Mouse (Mus musculus): Measurements from ENCODE around the gene Pls3.
"Not testable (repeated sequence)": the region's sequence is repeated elsewhere in the genome, so short reads cannot be mapped to it uniquely, and the experiment has no call there.

Pls3 gene

GRCm38 (mm10) chrX:75777461-75777860, 97.5 kb downstream of the Pls3 start:
- in situ Hi-C loops (cut with MboI, MseI) = no loop called here

- in situ Hi-C loops (cut with MboI, MseI) = loop anchor here (5.0 kb wide), 1 partner anchor 93 kb away; no protein-coding TSS in a partner anchor
Observed at GRCm38 (mm10) chrX:75764794-75765328, 110.1 kb downstream of the Pls3 start.

DNA sequence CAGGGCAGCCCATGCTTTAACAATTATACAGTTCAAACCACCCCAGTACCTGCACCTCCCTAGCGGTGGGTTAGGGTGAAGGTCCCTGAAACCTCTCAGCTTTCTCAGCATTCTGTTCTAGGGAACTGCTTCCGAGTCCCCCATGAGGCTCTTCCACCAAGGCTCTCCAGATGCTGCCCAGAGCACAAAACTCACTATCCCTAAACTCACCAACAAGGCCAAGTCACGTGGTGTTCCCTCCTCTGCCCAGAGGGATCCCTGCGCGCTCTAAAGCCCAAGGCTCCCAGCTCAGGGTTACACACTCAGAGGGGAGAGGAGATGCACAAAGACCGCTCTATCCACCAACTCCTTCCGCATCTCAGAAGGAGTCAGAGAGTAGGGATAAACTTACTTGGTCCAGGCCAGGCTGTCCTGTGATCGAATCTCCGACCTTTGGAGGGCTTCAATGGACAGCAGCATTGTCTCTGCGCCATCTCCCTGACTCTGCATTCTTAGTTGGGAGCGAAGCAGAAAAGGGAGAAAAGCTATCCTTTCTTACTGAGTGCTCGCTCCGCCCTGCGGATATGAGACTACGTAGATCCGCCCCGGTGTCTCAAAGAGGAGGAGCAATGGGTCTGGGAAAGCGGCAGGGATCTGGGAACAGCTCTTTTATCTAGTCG, 110.7 kb downstream of the Pls3 start:
- in situ Hi-C loops (cut with MboI, MseI) = loop anchor here (5.0 kb wide), 1 partner anchor 92 kb away; no protein-coding TSS in a partner anchor

GRCm38 (mm10) chrX:75759461-75759860, 115.5 kb downstream of the Pls3 start:
- in situ Hi-C loops (cut with MboI, MseI) = not testable (repeated sequence)

DNA sequence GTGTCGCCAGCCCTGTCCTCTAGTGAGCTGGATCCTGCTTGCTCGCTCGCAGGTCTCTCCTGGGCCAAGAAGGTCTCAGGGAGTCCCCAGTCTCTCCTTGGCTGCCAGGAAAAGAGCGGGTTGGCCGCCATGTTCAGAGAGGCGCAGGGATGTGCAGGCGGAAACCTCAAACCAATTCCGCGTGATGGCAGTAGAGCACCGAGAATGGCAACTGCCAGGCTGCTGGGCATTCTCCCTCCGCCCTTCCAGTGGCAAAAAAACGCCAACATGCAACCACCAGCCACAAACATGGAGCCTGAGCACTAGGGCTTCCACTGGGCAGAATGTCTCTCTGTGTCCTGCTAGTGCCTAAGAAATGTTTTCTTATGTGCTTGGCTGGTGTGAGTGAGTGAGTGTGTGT, 115.9 kb downstream of the Pls3 start:
- in situ Hi-C loops (cut with MboI, MseI) = not testable (repeated sequence)

GRCm38 (mm10) chrX:75757966-75758365, 117.0 kb downstream of the Pls3 start:
- in situ Hi-C loops (cut with MboI, MseI) = not testable (repeated sequence)

DNA sequence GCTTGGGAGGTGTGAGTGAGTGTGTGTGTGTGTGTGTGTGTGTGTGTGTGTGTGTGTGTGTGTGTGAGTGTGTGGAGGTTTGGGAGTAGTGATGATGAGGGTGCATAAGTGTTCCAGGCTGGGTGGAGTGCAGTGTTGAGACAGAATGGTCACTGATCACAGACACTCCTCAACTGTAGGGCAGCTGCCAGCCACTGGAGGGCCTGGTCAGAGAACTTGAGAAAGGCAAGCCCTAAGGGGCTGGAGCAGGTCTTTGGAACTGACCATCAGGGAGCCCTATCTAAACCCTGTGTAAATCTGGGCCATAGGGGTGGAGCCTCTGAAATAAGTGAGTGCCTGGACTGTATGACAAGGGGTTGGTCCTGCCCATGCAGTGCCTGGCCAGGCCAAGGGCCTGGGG, 120.5 kb downstream of the Pls3 start:
- in situ Hi-C loops (cut with MboI, MseI) = not testable (repeated sequence)

DNA sequence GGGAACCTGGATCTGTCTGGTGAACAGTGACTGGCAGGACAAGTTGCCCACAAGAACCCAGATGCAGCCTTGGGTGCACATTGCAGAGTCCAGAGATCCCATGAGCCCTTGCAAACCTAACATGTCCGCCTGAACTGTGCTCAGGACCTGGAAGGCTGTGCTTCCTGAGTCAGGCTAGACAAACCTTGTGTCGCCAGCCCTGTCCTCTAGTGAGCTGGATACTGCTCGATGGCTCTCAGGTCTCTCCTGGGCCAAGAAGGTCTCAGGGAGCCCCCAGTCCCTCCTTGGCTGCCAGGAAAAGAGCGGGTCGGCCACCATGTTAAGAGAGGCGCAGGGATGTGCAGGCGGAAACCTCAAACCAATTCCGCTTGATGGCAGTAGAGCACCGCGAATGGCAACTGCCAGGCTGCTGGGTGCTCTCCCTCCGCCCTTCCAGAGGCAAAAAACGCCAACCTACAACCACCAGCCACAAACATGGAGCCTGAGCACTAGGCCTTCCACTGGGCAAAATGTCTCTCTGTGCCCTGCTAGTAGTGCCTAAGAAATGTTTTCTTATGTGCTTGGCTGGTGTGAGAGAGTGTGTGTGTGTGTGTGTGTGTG, 124.8 kb downstream of the Pls3 start:
- in situ Hi-C loops (cut with MboI, MseI) = not testable (repeated sequence)

DNA sequence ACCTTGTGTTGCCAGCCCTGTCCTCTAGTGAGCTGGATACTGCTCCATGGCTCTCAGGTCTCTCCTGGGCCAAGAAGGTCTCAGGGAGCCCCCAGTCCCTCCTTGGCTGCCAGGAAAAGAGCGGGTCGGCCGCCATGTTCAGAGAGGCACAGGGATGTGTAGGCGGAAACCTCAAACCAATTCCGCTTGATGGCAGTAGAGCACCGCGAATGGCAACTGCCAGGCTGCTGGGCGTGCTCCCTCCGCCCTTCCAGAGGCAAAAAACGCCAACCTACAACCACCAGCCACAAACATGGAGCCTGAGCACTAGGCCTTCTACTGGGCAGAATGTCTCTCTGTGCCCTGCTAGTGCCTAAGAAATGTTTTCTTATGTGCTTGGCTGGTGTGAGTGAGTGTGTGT, 125.7 kb downstream of the Pls3 start:
- in situ Hi-C loops (cut with MboI, MseI) = not testable (repeated sequence)

- in situ Hi-C loops (cut with MboI, MseI) = not testable (repeated sequence)
Observed at GRCm38 (mm10) chrX:75744466-75744865, 130.5 kb downstream of the Pls3 start.

- in situ Hi-C loops (cut with MboI, MseI) = not testable (repeated sequence)
Observed at GRCm38 (mm10) chrX:75739464-75739863, 135.5 kb downstream of the Pls3 start.

Measured in regulatory T cell (primary cell).